Mouse (Mus musculus) fibroblast of lung, adult 2 months (primary cell): ENCODE results near the gene Pla2g7.

ENCODE experiments used
- DNase-seq: peaks from one replicate; pipeline ENCODE4 v3.0.0-alpha.2; 2011; ENCODE audit warnings: low read depth

Gene Pla2g7

DNA sequence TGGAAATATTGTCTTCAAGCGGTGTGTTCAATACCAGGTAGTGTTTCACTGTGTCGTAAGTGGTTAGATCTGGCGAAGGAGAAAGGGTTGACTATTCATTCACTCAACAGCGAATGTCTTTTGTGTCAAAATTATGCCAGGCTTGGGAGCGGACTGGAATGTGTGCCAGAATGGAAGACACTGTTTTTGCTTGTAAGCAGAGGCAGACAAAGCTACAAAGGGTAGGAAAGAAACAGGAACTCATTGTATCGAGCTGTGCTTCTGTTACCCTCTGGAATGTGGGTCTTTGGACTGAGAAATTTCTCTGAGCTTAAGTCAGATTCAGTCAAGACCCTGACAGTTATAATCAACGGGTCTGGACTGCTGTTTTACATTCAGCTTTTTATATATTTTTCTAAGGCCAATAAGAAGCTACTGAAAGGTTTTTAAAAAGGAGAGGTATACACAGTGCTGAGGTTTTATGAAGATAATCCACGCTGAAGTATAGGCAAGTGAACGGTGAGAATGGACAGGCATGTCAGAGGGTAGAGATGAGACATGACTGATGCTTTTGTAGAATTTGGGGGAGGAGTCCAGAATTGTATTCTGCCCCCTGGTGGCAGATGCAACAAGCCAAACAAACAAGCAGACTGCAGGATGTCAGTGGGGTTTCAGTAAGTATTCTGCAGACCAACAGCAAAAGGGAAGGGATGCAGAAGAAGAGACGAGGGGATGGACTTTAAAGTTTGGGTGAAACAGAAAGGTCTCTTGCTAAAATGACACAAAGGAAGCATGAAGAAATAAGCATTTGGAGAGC, 81.9 kb downstream of the Pla2g7 start:
- DNase-seq: no peak

DNA sequence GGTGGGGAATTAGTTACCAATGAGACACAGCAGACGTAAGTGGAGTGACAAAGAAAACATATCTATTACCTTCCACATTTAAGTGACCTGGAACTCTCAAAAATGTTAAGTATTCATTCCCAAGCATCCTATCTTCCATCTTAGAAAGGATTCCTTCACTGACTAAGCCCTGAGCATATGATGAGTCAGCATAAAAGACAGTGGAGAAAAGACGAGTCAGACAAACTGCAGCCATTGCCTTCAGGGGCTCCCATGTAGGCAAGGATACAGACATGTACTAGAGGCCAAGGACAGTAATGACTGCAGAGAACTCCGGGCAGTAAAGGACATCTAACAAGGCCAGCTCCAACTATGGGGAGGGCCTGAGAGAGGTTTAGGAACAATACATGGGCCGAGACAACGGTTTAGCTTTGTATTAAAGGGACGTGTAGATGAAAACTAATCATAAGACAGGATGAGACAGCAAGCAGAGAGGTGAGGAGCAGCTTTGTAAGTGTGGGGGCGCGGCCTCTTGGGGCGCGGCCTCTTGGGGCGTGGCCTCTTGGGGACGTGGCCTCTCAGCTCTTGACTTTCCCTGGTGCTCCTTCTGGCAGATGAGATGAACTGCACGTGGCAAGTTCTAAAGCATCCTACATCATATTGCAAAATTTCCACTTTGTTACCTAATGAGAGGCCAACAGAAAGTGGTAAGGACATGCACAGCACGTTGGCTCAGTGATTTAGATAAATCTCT, 83.6 kb downstream of the Pla2g7 start:
- DNase-seq: no peak
